Mouse (Mus musculus) lung, postnatal 10 days (tissue): ENCODE results near the gene Fbxl20.

Source experiments
- DNase-seq: peaks from one replicate; pipeline ENCODE4 v3.0.0; 2021

Fbxl20 gene

DNA sequence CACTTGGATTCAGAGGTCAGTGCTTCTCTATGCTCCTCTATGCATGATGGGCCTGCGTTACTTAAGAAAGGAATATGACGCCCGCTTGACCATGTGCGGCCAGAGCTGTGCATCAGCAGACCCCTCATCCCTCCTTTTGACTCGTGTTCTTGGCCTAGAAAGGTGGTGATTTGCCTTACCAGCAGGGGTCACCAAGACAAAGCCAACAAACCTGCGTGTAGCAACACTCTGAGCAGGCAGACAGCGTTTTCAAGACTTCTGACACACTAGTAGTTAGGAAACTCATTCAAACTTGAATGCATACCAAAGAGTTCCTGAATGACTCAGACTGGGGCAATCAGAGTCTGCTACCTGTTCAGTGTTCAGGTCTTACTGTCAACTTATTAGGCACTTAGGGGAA is 63.6 kb downstream of the Fbxl20 start:
- no peak for DNase-seq

DNA sequence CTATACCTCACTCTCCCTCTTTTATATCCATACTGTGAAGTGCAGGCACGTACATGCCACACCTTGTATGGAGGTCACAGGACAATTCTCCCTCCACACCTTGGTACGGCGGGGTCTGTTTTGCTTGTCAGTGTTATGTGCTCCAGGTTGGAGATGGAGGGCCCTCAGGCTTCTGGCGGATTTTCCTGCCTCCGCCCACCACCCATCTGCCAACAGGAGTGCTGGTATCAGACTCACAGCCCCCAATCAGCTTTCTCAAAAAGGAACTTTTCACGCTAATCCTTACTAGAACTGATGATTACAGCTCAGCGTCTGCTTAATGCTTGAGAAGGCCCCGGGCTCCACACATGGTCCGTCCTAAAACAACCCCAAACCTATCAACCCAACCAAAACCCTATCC is 64.1 kb downstream of the Fbxl20 start:
- no peak for DNase-seq

DNA sequence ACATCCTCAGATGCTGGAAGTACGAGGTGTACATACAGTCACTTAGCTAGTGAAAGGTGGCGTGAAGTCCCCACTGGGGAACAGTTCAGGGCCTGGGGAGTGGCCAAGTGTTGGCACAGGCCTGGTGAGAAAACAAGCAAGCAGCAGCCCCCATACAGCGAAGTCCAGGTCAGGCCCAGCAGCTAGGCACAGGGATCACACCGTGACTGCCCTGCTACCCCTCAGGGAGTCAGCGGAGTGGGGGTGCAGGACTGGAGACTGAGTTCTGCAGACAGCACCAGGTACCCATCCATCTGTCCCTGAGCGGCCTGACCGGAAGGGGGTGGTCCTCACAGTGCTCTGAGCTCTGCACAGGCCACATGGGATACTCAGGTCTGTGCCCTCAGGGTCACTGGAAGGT is 67.5 kb downstream of the Fbxl20 start:
- DNase-seq = no peak

DNA sequence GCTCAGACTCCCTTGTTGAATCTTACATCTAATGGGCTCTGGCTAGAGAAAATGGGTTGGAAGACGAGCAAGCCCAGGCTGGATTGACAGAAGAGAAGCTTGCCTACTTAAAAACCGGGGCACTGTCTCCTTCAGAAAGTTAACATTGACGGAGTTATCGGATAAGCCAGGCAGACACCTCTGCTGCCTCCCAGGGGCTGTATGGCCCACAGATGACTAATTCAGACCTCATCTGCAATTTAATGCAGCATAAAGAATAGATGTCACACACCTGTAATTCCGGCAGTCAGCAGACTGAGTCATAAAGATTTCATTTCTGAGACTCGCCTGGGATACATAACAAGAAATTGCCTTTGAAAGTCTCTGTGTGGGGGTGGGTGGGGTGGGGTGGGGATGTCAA is 69.8 kb downstream of the Fbxl20 start:
- no peak for DNase-seq

DNA sequence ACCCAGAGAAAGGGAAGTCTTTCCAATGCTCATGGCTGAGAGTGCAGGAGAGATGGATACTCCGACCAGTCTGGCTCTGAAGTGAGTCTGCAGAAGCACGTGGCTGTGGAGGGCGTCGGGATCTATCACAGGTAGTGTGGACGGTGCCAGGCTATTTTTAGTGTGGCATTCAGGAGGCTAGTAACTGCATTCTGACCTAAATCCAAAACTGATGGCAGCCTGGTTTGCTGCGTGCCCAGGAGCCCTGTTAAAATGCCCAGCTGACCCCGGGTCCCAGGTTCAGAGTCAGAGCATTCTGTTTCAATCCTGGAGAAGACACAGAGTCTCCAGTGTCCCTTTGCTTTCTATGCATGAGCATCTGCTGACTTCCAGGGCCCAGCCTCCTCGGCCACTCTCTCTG is 73.1 kb downstream of the Fbxl20 start:
- no peak for DNase-seq

DNA sequence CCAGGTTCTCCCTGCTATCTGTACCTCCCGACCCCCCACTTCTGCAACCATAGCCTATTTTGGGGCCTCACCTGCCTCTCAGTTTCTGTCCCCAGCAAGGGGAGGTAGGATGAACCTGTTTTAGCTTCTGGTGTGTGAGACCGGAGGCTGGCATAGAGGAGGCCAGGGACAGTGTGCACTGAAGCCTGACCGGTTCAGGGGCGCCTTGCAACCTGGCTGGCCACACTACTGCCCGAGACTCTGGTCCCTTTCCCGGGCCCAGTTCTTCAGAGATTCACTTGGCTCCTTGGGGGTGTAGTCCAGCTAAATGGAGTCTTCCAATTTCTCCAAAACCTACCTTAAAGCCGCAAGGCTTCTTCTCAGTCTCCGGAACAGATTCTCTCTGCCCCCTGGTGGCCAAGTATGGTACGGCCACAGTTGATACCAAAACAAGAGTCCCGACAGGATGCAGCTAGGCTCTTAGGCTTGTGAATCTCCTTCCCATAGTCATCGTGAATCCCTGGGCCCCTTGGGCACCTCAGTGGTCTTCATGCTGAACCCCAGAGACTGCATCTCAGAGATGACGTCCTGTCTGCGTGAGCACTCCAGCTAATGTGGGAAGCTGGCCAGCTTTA is 74.9 kb downstream of the Fbxl20 start:
- peak; percentile 93 for DNase-seq

DNA sequence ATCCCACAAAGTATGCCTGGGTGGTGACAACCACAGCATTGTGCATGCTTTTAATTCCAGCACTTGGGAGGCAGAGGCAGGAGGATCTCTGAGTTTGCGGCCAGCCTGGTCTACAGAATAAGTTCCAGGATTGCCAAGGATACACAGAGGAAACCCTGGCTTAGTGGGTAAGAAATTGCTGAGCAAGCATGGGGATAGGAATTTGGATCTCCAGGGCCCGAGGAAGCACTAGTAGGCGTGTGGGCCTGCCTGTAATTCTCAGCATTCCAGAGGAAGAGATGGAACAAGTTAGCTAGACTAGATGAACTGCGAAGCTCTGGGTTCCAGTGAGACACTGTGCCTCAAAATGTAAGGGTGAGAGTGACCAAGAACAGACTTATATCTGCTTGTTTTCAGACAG is 76.8 kb downstream of the Fbxl20 start:
- DNase-seq = no peak

DNA sequence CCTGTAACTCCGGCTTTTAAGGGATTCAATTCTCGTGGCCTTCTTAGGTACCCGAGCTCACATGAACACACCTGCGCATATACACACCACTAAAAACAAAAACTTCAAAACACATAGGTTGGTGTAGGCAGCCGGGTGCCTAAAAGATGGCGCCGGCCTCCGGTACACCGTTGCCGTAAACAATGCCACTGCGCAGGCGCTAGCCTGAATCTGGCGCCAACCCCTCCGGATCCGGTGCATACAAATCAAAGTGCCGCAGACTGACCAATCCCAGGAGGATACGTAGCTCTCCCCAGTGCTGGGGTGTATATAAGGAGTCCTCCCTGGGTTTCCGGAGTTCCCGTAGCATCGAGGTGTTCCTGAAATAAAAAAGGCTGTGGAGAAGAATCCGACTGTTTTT is 82.9 kb downstream of the Fbxl20 start:
- no peak for DNase-seq

DNA sequence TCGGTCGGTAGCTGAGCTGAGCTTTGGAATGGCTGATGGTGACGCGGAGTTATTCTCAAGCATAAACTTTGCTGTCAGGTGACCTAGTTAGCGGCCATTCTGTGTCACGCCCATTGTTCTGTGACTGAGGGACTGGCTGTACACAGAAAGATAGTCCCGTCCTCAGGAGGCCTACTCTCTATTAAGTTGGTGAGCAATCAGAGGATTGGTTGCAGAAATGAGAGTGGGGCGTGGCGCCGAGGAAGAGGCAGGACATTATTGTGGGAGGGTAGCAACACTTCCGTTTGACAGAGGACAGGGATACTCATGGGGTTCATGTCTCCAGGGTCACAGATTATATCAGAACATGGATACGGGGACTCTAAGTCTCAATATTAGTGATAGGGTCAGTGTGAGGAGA is 84.0 kb downstream of the Fbxl20 start:
- no peak for DNase-seq

DNA sequence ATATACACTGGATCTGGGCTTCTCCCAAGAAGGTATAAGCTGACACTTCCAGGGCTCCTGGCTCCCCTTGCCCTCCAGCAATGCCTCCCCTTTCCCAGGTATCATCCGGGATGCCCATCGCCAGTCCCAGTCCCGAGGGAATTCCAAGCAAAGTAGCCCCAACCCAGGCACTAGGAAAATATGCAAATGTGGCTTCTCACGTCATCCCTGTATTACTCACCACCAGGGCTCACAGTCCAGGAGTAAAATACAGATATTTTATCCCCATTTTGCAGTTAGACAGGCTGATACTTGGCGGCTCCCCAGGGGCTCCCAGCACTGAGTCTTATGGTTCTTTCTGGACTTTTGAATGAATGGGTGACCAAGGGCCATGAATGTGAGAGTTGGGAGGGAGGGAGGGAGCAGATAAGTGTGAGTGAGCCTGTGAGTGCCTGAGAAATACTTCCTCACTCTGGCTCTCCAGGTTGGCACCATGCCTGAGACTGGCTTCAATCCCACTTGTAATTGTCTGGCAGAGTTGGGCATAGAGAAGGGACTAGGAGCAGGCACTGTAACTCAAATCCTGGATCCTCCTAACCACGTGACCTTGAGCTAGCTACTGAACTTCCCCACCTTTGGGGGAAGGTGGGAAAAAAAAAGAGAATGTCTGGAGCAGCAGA is 88.2 kb downstream of the Fbxl20 start:
- peak; percentile 72 for DNase-seq

DNA sequence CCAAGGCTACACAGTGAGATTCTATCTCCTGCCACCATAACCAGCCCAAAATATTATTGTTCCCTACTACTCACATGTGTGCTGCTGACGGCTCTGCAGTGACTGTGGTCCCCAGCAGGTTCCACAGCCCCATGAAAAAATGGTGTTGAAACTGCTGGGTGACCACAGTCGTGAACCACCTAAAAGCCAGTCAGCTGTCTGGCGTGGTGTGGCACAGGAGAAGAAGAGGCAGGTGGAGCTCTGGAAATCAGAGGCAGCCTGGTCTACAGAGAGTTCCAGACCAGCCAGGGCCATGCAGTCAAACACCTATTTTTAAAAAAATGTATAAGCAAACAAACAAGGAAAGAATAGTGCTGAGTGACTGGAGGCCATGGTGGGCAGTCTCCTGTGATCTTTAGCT is 88.8 kb downstream of the Fbxl20 start:
- no peak for DNase-seq

DNA sequence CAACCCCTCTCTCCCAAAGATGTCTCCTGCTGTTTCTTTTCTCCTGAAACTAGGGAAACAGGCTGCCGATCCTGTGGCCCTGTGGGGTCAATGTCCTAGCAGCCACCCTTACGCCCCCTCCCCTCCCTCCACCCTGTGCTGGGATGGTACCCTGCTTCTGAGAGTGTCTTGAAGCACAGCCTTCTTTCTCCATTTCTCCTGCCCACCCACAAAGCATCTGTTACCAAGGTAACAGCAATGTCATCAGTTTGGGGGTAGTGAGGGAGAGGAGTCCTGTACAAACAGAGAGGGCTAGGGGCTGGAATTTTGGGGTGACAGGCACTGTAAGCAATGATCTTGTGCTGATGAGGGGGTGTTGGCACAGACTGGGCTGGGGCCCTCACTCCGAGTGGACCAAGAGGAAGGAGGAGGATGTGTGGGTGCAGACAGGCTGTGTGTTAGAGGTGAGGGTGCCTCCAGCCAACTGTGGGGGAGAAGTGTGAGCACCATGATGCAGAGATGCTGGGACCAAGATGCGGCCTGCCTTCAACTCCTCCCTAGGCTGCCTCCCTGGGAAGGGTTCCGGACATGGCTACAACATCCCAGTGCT is 90.0 kb downstream of the Fbxl20 start:
- no peak for DNase-seq

DNA sequence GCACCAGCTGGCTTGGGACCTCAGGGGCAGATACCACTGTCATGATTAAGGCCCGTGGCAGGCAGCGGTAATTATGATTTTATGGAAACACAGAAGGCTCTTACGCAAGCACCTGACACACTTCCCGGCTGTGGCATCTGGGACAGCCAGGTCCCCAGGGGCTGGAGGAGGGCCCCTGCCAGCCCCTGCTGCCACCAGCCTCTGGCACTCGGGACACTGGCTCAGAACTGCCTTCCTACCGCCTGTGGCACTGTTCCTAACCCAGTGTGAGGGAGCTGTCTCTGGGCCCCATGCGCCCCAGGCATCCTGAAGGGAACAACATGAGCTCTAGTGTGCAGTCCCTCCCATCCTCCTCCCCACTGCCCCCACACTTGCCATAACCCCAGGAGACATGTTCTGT is 90.5 kb downstream of the Fbxl20 start:
- DNase-seq = no peak

DNA sequence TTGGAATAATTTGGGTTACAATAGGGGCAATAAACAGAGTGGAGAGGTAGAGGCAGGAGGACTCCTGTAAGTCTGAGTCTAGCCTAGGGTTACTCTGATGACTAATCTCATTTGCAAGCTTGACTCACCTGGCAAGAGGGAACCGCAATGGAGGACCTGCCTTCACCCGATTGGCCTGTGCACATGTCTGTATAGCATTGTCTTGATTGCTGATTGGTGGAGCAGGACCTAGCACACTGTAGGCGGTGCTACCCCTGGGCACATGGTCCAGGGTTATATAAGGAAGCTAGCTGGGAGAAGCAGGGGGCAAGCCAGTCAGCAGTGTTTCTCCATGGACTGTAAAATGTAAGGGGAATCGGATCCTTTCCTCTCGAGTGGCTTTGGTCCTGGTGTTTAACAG is 92.2 kb downstream of the Fbxl20 start:
- DNase-seq = no peak

DNA sequence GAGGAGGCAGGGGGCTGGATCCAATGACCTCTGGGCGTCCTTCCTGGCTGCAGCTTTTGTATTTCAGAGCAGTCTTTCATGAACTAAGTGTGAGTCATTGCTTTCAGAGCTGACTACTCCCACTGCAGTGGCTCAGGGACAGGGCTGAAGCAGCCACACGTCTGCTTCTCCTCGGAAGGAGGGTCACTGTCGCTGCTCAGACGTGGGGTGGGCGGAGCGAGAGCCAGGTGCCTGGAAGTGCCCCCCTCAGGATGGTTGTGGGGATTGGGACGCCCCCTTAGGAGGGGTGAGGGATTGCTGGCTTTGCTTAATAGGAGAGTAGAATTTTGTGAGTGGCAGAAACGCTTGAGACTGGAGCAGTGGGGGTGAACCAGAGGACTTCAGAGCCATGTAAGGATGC is 92.7 kb downstream of the Fbxl20 start:
- no peak for DNase-seq

DNA sequence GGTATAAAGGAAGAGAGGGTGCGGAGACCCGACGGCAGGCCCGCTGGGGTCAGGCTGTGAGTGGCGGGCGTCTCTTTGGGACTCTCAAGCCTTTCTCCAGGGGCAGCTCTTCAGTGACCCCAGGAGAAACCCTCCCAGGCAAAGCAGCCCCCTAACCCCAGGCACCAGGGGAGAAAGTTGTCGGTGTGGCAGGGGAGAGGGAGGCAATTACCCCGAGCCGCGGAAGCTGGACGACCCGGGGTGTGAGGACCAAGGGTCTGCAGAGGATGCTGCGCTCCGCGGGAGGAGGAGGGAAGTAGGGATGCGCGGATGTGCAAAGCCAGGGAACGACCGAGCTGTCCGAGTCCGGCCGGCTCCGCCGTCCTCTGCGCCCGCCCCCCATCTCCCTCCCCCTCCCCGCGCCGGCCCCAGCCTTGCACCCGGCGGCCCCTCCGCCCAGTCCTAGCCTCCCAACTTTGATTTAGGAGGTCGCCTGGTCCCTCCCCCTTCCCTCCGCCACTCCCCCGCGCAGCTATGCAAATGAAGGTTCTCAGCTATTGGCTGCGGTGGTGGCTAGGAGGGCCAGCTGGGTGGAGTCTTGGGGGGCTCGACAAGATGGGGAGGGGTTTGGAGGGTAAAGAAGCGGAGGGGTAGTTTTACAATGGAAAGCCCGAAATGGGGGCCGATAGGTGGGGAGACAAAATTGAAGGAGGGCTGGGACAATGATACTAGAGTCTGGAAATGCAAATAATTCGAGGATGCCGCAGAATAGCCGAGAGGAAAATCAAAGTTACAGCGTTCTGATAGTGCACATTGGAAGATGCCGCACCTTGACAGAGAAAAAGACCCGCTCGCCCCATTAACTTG is 97.0 kb downstream of the Fbxl20 start, which contains the start of gene Stac2:
Gene Stac2, minus strand, starts transcription at position 474 of the 846 bp plus-strand sequence.
- DNase-seq = peak; percentile 83

DNA sequence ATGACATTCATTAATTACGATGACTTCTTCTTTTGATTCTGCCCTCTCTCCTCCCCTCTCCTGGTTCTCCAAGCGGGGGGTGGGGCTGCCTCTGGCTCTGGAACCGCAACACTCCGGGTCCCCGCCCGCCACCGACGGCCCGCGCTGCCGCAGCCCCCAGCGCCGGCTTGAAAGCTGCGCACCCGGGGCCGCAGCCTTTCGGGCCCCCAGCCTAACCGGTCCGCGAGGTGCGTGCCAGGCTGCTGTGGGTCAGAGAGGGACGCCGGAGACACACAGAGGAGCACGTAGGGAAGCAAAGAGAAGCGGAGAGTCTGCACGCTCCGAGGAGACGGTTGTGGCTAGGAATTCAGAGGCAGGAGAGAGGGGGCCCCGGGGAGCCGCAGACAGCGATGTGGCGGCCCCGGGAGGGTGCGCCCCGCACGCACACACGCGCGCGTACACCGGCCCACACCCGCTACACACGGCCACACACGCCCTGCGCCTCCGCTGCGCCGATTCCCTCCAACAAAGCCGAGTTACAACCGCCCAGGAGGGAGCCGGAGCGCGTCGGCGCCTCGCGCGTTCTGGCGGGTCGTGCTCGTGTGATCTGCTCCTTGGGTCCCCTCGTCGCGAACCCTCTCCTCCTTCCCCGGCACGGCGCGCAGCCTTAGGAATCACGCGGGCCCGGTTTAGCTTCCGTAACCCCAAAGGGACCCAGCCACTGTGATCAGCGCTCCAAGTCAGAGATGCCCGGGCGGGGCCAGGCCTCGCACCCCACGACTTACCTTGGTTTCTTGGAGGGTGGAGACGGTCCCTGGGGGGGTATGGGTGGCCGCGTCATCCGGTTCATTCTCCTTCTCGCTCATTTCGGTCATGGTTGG is 97.8 kb downstream of the Fbxl20 start:
- no peak for DNase-seq

DNA sequence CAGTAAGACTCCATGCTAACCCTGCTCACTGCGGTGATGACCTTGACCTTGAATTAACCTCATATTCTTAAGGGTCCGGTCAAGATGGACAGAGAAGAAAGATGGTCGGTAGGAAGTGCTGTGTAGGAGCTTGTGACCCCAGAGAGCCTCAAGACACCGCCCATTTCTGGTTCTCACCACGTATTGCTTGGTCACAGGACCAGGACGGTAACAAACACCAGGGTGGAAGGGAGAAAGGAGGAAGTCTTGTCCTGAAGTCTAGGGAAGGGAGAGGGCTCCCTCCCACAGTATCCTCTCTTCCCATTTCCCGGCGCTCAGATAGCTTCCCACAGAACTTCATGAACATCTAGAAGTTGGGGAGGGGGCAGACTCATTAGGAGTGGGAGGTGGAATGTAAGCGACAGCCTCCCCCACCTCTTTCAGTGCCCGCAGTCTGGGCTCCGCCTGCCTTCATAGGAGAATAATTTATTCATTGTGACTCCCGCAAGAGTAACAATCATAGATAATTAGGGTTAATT is 98.5 kb downstream of the Fbxl20 start:
- DNase-seq = no peak

DNA sequence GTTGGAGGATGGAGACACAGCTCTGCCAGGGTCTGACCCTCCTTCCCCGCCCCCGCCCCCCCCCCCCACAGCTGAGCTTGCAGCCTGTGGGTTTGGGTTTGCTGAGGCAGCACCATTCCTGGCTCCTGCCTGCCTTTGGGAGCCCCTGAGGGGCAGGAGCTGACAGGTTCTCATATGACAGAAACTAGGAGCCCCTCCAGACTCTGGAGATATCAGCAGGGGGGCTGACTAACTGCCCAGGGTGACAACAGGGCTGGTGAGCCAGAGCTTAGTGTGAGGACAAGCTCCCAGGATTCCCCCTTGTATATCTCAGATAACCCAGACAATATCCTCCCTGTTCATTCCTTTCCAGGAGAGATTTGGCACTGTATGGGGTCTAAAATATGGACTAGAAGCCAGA is 99.3 kb downstream of the Fbxl20 start:
- no peak for DNase-seq

DNA sequence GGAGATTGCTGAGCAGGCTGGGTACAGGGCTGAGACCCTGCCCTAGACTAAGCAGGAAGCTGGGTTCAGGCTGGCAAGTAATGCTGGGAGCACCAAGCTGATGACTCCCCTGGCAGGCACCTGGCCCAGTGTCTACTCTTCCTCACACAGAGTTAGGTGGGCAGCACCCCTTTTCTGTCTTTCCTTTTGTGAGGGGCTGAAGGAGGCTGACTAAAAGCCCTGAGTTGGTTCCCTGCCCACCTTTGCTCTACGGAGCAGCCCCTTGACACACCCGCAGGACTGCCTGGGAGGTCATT is 99.7 kb downstream of the Fbxl20 start:
- DNase-seq = no peak

DNA sequence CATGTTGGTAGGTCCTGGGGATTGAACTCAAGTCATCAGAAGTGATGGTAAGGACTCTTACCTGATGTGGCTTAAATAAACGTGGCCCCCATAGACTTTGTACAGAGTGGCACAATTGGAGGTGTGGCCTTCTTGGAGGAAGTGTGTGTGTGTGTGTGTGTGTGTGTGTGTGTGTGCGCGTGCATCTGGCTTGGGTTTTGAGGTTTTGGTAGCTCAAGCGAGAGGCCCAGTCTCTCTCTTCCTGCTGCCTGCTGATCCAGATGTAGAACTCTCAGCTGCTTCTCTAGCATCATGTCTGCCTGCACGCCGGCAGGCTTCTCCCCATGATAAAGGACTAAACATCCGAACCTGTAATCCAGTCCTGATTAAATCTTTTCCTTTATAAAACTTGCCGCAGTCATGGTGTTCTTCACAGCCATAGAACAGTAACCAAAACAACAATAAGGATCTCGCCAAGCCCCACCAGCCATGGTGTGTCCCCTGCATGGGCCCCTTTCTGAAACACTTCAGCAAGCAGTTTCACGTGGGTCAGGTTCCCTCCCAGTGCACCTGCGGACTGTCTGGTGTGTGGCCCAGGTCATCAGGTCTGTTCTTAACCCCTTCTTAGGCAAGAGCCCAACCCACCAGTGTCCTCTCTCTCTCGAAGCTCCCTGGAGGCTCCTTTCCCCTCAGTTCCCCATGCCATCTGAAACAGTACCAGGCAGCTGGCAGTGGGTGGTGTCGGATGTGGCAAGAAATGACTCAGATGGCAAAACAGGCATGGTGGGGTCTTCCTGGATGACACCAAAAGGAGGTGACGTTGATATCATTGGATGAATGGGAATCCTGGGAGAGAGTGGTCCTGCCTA is 100.3 kb downstream of the Fbxl20 start:
- DNase-seq = no peak

DNA sequence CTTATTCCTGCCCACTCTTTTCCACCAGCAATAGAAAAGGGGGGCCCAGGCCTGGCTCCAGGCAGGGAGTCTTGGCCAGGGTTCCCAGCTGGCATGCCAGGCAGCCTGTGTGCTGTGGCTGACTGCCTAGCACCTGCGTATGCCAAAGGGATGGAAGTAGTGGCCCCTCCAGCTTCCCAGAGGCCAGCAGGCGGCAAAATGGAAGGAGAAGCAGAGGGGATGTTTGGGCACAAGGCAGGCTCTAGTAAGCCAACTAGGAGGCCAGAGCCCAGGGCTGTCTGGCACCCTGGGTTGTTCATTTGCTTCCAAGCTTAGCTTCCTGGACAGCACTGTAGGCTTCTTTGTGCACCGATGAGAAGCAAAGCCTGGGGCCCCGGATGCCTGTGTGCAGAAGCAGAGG is 102.5 kb downstream of the Fbxl20 start:
- no peak for DNase-seq
